Mouse (Mus musculus) bone marrow macrophage, adult 2 months (primary cell): ENCODE measurements around the gene Kif18b.

Experiments
- CTCF ChIP-seq: IDR thresholded peaks from 2 replicates; pipeline ENCODE4 v1.5.1; 2012; ENCODE audit warnings: low read depth, mild to moderate bottlenecking, low read length, moderate library complexity
- POLR2A ChIP-seq: IDR thresholded peaks from 2 replicates; pipeline ENCODE4 v1.6.1; 2012; ENCODE audit warnings: mild to moderate bottlenecking, low read depth, low read length, borderline replicate concordance

- TF ChIP-seq CTCF (no peak), POLR2A (no peak)
These were observed 65.0 kb downstream of the Kif18b start for GRCm38 (mm10) chr11:102859933-102860332.
